Mouse (Mus musculus): Measurements from ENCODE around the gene Lmtk2.

Lmtk2 gene

DNA sequence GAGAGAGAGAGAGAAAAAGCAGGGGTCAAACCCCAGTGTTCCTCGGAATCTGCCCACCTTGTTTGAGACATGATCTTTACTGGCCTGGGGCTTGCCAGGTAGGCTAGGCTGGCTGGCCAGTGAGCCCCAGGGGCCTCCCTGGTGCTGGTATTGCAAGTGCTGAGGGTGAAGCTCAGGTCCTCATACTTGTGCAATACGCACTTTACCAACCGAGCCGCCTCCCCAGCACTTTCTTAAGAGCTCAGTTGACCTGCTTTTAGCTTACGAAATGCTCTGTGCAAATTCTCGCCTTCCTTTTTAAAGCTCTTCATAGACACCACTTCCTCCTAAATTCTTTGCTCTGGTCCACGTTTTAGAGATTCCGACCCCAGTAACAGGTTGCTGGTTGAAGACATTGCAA lies 9.0 kb downstream of the Lmtk2 start:
- no peak for DNase-seq (ENCODE audit: low spot score)

DNA sequence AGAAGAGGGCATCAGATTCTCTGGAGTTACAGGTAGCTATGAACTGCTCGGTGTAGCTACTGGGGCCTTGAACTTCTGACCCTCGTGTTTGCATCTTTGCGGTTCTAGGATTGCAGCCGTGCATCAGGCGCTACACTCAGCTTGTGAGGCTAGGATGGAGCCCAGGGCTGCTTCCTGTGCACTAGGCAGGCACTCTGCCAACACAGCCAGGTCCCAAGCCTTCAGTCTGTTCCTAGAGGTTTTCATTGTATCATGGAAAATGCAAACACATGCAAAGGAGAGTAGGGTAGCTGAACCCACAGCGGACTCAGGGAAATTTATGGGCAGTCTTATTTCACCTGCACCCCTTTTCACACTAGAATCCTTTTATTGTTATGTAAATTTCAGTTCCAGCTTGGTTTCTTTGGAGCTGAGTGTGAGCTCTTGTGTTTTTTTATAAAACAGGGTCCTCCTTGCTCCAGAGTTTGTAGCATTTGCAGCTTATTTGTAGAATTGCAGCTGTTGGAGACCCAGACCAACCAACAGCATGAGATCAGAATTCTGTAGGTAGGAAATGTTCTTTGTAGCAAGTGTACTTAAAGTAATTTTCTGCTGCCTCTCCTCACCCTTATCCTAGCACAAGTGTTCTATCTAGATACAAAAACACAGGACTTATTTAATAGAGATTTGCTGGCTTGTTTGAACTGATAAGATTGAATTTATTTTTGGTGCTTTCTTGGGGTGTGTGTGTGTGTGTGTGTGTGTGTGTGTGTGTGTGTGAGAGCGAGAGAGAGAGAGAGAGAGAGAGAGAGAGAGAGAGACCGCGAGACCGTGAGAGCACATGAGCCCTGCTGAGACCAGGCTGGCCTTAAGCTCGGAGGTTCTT lies 12.6 kb downstream of the Lmtk2 start:
- no peak for DNase-seq (ENCODE audit: low spot score)

DNA sequence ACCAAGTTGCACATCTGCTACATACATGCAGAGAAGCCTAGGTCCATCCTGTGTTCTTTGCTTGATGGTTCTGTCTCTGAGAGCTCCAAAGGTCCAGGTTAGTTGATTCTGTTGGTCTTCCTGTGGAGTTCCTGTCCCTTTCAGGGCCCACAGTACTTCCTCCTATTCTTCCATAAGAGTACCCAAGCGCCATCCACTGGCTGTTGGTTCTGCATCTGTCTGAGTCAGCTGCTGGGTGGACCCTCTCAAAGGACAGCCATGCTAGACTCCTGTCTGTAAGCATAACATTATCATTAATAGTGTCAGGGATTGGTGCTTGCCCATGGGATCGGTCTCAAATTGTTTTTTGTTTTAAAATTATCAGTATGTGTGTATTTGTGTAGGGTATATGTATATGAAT lies 13.8 kb downstream of the Lmtk2 start:
- no peak for DNase-seq (ENCODE audit: low spot score)

DNA sequence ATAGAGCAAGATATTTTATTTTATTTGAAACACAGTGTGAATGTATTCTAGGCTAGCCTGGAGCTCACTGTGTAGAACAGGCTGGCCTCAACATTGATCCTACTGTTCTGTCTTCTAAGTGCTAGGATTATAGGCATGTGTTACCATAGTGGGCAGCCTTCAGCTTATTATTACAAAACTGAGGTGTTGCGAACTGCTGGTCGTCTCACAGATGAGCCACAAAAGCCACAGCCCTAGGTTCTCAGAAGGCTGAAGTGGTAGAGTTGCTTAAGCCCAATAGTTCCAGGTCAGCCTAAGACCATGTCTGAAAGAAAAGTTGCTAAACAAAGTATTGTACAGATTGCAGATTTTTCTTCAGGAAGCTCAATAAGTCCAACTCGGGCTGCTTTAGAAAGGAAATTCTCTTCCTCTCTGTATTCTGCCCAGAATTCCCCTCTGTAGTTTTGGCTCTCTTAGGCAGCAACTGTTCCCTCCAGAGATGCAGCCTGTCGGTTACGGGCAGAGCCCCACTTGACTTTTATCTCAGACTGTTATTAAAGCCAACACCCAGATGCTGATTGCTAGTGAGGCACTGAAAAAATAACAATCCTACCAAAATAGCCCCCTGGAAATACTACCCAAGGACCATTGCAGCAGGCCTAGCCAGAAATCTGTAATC lies 14.9 kb downstream of the Lmtk2 start:
- DNase-seq (ENCODE audit: low spot score): no peak

DNA sequence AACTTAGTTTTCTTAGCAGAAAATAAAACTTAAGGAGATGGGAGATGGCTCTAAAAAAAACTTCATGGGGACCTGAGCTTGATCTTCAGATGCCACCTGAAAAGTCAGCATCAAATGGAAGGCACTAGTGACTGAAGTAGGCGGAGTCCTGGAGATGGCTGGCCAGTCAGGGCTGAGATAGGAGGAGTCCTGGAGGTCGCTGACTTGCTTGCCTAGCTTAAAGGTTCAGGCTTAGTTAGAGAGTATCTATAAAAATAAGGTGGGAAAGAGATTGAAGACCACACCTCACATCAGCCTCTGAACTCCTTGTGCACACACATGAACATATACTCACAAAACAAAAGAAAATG lies 15.4 kb downstream of the Lmtk2 start:
- DNase-seq (ENCODE audit: low spot score): no peak

DNA sequence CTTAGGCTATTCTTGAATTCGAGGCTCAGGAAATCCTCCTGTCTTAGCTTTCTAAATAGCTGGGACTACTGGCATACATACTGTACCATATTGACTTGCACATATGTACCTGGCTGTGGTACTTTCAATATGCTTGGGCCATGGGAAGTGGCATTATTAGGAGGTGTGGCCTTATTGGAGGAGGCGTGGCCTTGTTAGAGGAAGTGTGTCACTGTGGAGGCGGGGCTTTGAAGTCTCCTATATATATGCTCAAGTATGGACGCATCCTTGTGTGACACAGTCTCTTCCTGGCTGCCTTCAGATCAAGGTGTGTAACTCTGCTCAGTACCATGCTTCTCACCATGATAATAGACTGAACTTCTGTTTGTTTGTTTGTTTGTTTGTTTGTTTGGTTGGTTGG lies 18.0 kb downstream of the Lmtk2 start:
- no peak for DNase-seq (ENCODE audit: low spot score)

DNA sequence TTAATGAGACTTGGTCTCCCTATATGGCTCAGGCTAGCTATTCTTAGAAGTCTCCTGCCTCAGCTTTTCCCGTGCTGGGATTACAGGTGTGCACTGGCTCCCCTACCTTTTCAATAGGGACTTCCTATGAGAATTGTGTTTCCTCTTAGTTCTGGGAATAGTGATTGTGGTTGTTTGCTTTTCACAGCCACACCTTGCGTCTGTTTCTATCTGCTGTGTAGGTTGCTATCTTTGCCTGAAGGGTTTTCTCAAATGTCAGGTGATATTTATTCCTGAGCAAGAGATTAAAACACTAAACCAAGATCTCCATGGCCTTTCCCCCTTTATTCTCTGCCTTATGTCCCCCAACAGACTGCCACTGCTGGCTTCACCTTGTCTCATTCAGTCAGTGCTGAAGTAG lies 19.1 kb downstream of the Lmtk2 start:
- DNase-seq (ENCODE audit: low spot score): no peak

DNA sequence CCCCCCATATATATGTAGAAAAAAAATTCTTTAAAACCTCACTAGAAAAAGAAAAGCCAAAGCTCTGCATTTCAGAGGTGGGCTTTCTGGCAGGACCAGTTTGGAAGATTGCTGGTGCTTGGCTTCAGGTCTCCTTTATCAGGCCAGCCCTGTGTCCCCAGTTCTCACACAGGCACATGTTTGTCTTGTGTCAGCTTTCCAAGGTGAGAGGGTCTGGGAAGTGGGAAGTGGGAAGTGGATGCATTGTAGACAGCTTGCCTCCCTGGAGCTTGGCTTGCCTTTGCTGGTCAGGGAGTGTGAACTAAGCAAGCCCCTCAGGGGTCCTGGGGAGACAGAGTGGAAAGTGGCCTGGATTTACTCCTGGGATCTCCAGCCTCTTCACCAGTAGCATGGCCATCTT lies 21.3 kb downstream of the Lmtk2 start:
- DNase-seq (ENCODE audit: low spot score): no peak

DNA sequence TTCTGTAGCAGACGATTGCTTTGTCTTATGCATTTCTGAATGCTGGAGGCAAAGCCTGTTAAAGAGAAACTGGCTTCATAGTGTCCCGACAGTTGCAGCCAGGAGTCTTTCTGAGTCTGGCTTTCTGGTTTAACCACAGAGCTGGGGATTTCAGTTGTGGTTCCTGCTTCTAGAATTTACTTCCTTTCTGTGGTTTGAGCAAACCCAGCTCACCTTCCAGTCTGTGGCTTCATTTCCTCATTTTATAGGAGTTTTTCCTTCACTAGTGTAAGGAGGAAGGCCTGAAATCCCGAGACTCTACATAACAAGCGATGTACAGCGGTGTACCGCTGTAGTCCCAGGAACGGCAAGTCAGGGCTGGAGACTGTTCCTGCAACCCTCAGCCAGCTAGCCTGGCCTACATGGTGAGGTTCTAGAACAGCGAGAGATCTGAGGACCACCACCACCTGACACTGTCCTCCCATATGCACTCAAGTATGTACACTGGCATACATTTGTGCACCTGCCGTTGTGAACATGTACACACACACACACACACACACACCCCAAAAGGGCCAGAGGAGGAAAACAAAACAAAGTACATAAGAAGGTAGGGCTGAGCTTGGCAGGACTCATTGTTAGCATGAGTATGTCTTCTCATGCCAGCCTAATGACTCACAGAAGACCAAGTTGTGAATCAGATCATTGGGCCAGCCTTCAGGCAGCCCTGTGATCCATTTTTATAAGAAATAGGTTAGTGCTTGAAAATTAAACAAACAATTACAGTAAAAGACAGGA lies 25.9 kb downstream of the Lmtk2 start:
- no peak for DNase-seq (ENCODE audit: low spot score)

DNA sequence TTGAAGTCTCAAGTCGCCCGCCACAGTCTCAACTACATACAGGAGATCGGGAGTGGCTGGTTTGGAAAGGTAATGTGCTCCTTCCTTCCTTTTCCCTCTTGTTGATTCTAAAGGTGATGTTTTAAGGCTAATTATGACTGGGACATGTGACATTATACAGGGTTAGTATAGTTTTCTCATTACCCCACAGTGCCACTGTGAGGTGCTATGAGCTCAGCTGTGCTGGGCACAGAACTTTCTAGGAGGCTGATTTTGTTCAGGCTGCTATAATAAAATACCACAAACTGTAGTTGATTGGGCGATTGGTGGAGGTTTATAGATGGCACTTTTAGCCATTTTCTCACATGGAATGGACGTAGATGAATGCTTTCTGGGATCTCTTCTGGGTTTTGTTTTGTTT lies 43.3 kb downstream of the Lmtk2 start:
- no peak for DNase-seq (ENCODE audit: low spot score)

DNA sequence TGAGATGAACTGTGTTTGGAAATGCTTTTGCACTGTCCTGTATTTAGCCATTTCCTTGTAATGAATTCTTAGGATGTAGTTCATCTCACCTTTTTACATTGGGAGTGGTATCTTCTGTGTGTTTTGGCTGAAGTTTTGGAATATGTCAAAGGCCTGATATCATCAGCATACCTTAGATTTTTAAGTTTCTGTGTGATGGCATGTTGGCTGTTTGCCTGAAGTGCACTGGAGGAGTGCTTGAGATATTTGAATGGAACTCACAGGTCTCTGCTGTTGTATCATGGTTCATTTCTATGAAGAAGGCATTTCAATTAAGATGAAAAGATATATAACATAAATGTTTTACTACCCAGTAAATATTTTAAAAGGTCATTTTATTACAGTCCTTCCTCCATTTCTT lies 46.7 kb downstream of the Lmtk2 start:
- no peak for DNase-seq (ENCODE audit: low spot score)

DNA sequence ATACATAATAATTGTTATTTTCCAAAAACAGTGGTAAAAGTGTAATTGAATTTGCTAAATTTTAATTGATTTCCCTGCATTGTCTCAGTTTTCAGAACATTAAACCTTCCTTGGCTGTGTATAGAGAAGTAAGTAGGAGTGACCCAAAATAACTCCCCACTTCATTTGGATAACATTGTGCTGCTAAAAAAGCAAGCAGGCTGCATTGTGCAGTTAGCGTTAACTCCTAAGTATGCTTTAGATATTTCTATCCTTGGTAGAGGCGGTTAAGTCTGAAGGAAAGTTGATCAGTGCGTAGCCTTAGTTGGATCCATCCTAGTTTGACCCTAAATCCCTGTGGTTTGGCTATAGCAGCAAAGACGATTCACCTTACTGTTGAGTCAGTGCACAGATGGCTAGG lies 49.3 kb downstream of the Lmtk2 start:
- no peak for DNase-seq (ENCODE audit: low spot score)

DNA sequence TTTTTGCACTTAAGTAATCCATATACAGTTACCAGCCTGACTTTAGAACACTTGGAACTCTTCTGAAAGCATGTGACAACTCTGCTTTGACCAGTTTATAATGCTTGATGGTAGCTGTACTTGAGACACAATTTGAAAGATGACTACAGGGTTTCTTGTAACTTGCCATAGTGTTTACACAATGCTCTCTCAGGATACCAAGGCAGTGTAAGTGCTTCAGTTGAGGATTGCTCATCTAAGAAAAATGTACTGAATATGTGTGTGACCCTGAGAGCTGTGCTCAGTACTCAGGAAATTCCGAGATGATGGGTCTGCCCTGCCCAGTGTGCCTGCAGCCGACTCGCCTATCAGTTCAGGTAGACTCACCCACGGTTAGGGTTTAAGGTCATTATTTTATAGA lies 51.0 kb downstream of the Lmtk2 start:
- no peak for DNase-seq (ENCODE audit: low spot score)

DNA sequence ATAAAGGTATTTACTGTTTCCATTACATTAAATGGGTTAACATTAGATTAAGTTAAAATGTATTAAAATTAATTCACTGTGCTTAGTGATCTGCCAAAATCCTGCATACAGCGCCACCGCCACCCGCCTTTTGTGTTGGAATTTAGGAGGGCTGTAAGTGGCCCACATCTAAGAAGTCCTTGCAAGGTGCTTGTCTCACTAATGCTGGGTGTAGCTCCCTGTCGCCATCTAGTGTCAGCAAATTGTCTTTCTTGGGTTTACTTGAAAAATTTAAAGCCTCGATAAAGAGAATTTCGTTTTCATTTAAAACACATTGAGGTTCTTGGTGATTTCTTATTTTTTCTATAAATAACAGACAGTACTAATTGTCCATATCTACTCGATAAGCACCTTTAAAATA lies 54.3 kb downstream of the Lmtk2 start:
- peak; percentile 73 for DNase-seq (ENCODE audit: low spot score)

DNA sequence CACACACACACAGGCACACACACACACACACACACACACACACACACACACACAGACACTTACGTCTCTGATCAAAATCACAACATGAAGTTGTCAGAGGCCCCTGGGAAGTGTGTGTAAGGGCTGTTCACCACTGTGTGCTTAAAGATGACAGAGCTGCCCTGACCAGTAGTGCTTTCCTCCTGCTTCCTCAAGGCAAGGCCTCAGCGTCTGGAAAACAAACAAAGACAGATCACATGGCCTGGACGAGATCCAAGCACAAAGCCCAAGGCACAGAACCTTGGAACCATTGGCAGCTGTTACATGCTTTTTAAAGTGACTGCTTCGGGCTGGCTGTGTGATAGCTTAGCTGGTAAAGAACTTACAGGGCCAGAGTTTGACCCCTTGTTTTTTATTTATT lies 58.4 kb downstream of the Lmtk2 start:
- DNase-seq (ENCODE audit: low spot score): peak; percentile 69

DNA sequence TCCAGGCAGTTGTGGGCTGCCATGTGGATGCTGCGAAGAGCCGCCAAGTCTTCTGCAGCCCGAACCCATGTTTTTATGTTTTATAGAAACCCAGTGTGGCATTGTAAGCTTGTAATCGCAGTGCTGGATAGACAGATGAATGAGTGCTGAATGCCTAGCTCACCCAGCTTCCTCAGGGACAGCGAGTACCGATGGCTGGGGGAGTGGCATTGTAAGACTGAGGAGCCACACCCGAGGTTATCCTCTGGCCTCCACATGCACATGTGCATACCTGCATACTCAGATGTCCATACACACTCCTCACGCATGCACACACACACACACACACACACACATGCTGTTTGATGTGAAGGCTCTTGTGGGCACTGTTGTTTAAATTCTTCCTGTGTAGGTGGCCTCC lies 58.9 kb downstream of the Lmtk2 start:
- no peak for DNase-seq (ENCODE audit: low spot score)

DNA sequence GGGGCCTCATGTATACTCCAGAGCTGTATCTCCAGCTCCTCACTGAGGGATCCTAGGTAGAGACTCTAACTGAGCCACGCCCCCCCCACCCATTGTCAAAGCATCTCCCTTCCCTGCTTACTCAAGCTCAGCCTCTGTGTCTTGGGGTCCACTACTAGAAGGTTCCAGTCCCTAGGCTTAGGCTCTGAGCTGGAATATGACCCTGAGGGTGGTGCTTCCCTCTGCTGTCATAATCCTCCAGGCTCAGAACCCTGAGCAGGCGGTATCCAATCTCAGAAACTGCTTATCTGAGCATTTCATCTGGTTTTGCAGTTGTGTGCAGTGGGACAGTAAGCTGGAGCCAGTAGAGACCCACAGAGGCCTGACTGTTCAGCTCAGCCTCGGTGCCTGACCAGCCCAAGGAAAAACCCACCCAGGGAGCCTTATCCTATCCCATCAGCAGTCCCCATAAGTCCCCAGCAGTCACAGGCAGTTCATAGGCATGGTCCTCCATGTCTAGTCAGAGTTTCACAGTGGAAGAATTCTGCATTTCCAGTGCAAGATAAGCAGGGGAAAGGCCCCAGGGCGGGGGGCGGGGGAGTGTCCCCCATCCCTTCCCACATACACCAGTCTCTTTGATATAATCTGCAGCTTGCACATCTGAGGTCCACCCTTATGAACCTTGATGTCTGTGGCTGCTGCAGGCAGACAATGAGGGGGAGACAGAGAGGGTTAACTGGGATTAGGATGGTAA lies 62.0 kb downstream of the Lmtk2 start:
- DNase-seq (ENCODE audit: low spot score): no peak

DNA sequence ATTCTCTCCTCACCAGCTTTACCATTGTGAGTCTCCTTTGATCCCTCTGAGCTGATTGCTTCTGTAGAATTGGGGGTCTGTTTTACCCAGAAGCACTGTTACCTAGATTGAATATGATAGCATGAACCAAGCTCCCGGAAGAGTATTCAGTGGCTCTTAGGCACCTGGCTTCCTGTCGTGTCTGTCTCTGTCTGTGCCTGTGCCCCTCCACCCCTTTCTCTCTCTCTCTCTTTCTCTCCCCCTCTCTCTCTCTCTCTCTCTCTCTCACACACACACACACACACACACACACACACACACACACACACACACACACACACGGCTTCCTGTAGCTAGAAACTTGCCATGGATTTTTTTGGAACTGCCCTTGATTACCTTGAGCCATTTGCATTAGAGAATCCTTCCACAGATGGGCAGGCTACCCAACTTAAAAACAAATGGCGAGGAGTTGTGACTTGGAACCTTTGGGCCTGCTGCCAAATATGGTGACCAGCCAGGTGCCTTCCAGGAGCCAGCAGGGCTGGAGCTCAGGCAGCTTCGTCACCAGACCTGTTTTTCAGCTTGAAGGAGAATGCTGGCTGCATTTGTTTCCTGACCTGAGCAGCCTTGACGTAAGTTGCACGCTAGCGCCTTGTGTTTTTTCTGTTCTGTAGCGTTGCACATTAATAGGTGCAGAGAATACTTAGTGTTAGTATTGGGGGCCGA lies 62.7 kb downstream of the Lmtk2 start:
- DNase-seq (ENCODE audit: low spot score): no peak

DNA sequence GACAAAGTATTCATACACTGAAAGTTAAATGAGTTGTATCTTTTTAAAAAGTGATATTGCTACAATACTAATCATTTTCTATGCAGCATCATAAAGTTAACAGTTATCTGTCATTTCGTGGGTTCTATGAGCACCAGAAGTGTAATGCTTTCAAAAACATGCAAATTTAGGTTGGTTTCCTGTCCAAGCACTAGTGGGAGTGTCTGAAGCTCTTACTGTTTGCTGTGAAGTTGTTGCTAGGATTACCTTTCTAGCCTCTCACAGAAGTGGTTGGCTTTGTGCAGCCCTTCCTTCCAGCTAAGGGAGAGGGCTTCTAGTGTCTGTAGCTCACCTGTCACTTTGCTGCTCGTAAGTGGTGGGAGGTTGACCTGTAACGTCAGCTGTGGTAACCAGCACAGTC lies 65.5 kb downstream of the Lmtk2 start:
- no peak for DNase-seq (ENCODE audit: low spot score)

DNA sequence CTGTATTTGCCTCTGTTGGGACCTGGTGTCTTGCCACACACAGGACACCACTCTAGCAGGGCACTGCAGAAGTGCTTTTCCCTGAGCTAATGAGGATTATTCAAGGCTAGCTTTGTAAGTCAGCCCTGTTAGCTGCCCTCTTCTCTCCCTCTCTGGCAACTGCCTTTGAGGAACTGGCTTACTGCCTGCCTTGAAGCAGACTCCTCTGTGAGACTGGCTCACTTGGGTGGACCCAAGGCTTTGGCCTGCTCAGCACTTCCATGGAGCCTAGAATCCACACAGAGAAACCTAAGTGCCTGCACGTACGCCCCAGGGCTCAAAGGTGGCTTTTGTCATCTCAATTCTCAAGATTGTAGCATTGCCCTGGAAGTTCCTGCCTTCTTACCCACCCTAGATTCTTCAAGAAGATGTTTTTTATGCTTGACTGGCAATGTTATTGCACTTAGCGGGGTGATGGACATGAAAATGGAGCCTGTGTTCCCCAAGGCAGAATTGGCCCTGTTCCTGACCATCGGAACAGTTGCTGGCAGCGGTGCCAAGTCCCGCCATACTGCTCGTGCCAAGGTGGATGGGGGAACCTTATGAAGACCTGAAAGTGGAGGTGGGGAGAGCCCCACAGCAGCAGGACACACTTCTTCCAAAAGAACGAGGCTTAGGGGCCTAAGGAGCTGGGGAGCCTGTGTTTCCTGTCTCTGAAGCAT lies 69.2 kb downstream of the Lmtk2 start:
- DNase-seq (ENCODE audit: low spot score): no peak

DNA sequence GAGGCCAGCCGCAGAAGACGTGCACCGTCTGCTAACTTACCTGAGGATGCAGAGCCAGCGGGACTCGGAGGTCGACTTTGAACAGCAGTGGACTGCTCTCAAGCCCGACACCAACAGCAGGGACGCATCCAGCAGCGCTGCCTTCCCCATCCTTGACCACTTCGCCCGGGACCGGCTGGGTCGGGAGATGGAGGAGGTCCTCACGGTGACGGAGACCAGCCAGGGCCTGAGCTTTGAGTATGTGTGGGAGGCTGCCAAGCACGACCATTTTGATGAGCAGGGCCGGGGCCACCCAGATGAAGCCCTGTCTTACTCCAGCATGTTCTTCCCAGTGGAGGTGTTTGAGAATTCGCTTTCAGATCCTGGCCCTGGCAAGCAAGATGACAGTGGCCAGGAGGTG lies 73.4 kb downstream of the Lmtk2 start:
- DNase-seq (ENCODE audit: low spot score): no peak
